Mouse (Mus musculus) embryonic facial prominence, embryonic 11.5 days (tissue): ENCODE data around the gene Dcxr. TPM values are rescaled to one million over a fixed set of nuclear protein-coding genes. Genes with fewer than 3 reads are reported as not detected.
A peak's percentile ranks its signal among the peaks of the same experiment; 100 is the strongest.

Source experiments
- ATAC-seq: fragments of 200-750 bp; cut with Nextera tagmentation; replicated peaks from 2 replicates; pipeline ENCODE4 v1.8.0; 2017; ENCODE audit warnings: low read depth; ENCODE audit not compliant: insufficient number of reproducible peaks, low FRiP score, low TSS enrichment
- DNase-seq: peaks from one replicate; pipeline ENCODE4 v3.0.0-alpha.2; 2015; ENCODE audit warnings: low spot score
- H3K27ac ChIP-seq: fragments of 300-500 bp; sonication (generic); replicated peaks from 2 replicates; pipeline ENCODE4 v1.5.1; 2014; ENCODE audit warnings: mild to moderate bottlenecking, low read depth, low read length, control low read depth
- H3K27me3 ChIP-seq: fragments of 300-500 bp; sonication (generic); 2 replicates; pipeline ENCODE4 v1.6.1; 2014; ENCODE audit warnings: mild to moderate bottlenecking, low read length, moderate library complexity, mixed read lengths; ENCODE audit not compliant: control insufficient read depth, insufficient read depth
- H3K36me3 ChIP-seq: fragments of 300-500 bp; sonication (generic); replicated peaks from 2 replicates; pipeline ENCODE4 v1.6.1; 2014; ENCODE audit warnings: low read depth, mild to moderate bottlenecking, low read length, moderate library complexity, mixed read lengths; ENCODE audit not compliant: control insufficient read depth, insufficient read depth
- H3K4me1 ChIP-seq: fragments of 300-500 bp; sonication (generic); 2 replicates; pipeline ENCODE4 v1.6.1; 2014; ENCODE audit warnings: low read length, mixed read lengths; ENCODE audit not compliant: control insufficient read depth, insufficient read depth
- H3K4me2 ChIP-seq: fragments of 300-500 bp; sonication (generic); 2 replicates; pipeline ENCODE4 v1.6.1; 2014; ENCODE audit warnings: low read depth, mild to moderate bottlenecking, control low read depth, low read length, moderate library complexity
- H3K4me3 ChIP-seq: fragments of 300-500 bp; sonication (generic); 2 replicates; pipeline ENCODE4 v1.5.1; 2014; ENCODE audit warnings: low read depth, low read length, control low read depth
- H3K9ac ChIP-seq: fragments of 300-500 bp; sonication (generic); replicated peaks from 2 replicates; pipeline ENCODE4 v1.6.1; 2014; ENCODE audit warnings: mild to moderate bottlenecking, control low read depth, low read length
- H3K9me3 ChIP-seq: fragments of 300-500 bp; sonication (generic); replicated peaks from 2 replicates; pipeline ENCODE4 v1.6.1; 2016; ENCODE audit warnings: mild to moderate bottlenecking, low read length, inconsistent platforms, mixed read lengths; ENCODE audit not compliant: control insufficient read depth
- WGBS: fragments of 180-500 bp; shearing (Covaris S2); extraction: QIAGEN DNeasy Blood & Tissue Kit; methylation state at CpG from one replicate; pipeline ENCODE4 v1.1.7; 2014; 5-methylcytosine and 5-hydroxymethylcytosine counted together
- polyA plus RNA-seq: library from polyadenylated mRNA; unstranded; fragments of >200 nt; fragmentation: Nextera tagmentation; extraction: Ambion mirVana; gene quantifications from 2 replicates; pipeline ENCODE4 v1.2.1, GENCODE M21; 2014

Dcxr gene
- polyA plus RNA-seq, 1 experiment from 2014 or later = 11.7 TPM

- DNase-seq (no peak), ATAC-seq (no peak)
- no peak overlapping the region for H3K4me3 ChIP-seq
- no peaks in the 10 kb centered on the region for H3K9me3 ChIP-seq
- H3K9ac ChIP-seq = no peak overlapping the region
- no peaks in the 10 kb centered on the region; the same call in 1 of the 2 replicates for H3K36me3 ChIP-seq
- no peak overlapping the region for H3K4me2 ChIP-seq
- H3K4me1 ChIP-seq = no peaks in the 10 kb centered on the region
- WGBS = 69% methylated on average over 12 of the region's 12 CpGs
- H3K27me3 ChIP-seq = peaks cover under 1% of the 10 kb centered on the region
- no peak overlapping the region for H3K27ac ChIP-seq
These were observed 483 bp upstream of the Dcxr start for GRCm38 (mm10) chr11:120727564-120727963.

DNA sequence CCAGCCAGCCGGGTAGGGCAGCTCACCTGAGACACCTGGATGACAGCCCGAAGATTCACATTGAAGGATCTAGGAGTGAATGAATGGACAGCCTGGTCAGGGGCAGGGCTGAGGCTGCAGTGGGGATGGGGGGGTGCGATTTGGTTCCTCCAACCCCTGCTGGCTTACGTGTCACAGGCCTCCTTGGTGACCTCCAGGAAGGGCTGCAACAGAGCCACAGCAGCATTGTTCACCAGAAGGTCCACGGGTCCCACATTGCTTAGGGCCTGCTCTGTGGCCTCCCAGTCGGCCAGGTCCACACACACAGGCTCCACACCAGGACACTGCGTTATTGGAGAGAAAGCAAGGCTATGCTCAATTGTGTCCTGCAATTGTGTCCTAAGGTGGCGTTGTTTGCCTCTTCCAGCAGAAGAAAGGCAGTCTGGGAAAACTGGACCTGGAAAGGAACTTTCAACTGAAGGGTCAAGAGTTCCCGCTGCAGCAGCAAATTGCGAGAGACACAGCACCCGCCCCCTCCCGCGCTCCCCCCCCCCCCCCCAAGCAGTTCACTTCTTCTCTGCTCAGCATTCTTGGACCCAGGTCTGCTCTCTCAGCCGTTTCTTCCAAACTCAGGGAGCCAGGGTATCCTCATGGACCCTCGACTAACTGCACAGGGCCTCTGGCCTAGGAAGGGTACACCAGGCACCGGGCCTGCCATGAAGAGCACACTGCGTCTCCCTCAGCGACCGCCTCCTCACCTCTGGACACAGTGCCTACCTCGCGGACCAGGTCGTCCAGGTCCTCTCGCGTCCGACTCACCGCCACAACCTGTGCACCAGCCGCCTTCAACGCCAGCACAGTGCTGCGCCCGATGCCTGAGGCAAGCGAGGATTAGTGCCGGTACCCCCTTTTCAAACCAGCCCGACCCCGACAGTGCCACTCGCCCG lies 575 bp downstream of the Dcxr start:
- 17% methylated on average over 36 of the region's 36 CpGs for WGBS
- H3K4me3 ChIP-seq = peak overlapping the region; percentile 45
- H3K9me3 ChIP-seq = no peaks in the 10 kb centered on the region
- H3K4me2 ChIP-seq = peak overlapping the region; percentile 87
- DNase-seq = no peak
- H3K9ac ChIP-seq = peak overlapping the region; percentile 49
- H3K27ac ChIP-seq = no peak overlapping the region
- peak; percentile 5 for ATAC-seq
- H3K36me3 ChIP-seq = no peaks in the 10 kb centered on the region; the same call in 1 of the 2 replicates
- peaks cover 7% of the 10 kb centered on the region for H3K27me3 ChIP-seq
- peaks cover 3% of the 10 kb centered on the region; the same call in 1 of the 2 replicates for H3K4me1 ChIP-seq

GRCm38 (mm10) chr11:120723509-120723908 lies 3.6 kb downstream of the Dcxr start:
- no peak overlapping the region for H3K4me3 ChIP-seq
- H3K4me1 ChIP-seq = peaks cover 3% of the 10 kb centered on the region
- peaks cover 7% of the 10 kb centered on the region for H3K27me3 ChIP-seq
- ATAC-seq (no peak), DNase-seq (no peak)
- no peak overlapping the region for H3K4me2 ChIP-seq
- H3K27ac ChIP-seq = no peak overlapping the region
- H3K9me3 ChIP-seq = no peaks in the 10 kb centered on the region
- H3K36me3 ChIP-seq = no peaks in the 10 kb centered on the region; the same call in 1 of the 2 replicates
- no peak overlapping the region for H3K9ac ChIP-seq
- 81% methylated on average over 7 of the region's 7 CpGs for WGBS

DNA sequence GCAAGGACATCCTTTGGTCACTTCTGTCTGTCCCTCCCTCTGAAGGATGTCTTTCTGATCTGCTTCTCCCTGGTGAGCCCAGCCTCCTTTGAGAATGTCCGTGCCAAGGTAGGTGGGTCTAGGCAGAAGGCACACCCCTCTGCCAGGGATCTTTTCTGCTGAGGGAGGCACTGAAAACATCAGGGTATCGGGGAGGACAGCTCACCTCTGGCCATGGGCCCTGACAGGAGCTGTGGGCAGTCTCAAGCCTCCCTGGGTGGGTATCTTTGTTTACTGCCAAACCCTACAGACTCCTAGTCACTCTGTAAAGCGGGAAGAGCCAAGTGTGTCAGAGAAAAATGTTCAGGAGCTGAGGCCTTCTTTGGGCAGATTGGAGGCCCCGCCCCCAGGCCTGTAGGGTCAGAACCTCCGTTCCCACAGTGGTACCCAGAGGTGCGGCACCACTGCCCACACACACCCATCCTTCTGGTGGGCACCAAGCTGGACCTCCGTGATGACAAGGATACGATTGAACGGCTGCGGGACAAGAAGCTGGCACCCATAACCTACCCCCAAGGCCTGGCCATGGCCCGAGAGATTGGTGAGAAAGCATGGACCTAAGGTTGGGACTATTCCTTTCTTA lies 4.2 kb downstream of the Dcxr start:
- H3K36me3 ChIP-seq = no peaks in the 10 kb centered on the region; the same call in 1 of the 2 replicates
- H3K9ac ChIP-seq = no peak overlapping the region
- 86% methylated on average over 11 of the region's 11 CpGs for WGBS
- no peaks in the 10 kb centered on the region for H3K9me3 ChIP-seq
- H3K27me3 ChIP-seq = peaks cover 7% of the 10 kb centered on the region; the same call in 1 of the 2 replicates
- DNase-seq (no peak), ATAC-seq (no peak)
- H3K4me2 ChIP-seq = no peak overlapping the region
- H3K4me3 ChIP-seq = no peak overlapping the region
- H3K4me1 ChIP-seq = peaks cover 3% of the 10 kb centered on the region
- no peak overlapping the region for H3K27ac ChIP-seq

GRCm38 (mm10) chr11:120722067-120722630 lies 4.9 kb downstream of the Dcxr start:
- H3K4me1 ChIP-seq = peaks cover 3% of the 10 kb centered on the region
- H3K4me3 ChIP-seq = peak overlapping the region; percentile 59
- H3K36me3 ChIP-seq = no peaks in the 10 kb centered on the region; the same call in none of the 2 replicates
- H3K27me3 ChIP-seq = peaks cover 7% of the 10 kb centered on the region; the same call in 1 of the 2 replicates
- H3K9ac ChIP-seq = peak overlapping the region; percentile 70
- no peaks in the 10 kb centered on the region for H3K9me3 ChIP-seq
- peak overlapping the region; percentile 84 for H3K4me2 ChIP-seq
- no peak overlapping the region for H3K27ac ChIP-seq
- ATAC-seq (no peak), DNase-seq (no peak)
- WGBS = 19% methylated on average over 21 of the region's 21 CpGs

DNA sequence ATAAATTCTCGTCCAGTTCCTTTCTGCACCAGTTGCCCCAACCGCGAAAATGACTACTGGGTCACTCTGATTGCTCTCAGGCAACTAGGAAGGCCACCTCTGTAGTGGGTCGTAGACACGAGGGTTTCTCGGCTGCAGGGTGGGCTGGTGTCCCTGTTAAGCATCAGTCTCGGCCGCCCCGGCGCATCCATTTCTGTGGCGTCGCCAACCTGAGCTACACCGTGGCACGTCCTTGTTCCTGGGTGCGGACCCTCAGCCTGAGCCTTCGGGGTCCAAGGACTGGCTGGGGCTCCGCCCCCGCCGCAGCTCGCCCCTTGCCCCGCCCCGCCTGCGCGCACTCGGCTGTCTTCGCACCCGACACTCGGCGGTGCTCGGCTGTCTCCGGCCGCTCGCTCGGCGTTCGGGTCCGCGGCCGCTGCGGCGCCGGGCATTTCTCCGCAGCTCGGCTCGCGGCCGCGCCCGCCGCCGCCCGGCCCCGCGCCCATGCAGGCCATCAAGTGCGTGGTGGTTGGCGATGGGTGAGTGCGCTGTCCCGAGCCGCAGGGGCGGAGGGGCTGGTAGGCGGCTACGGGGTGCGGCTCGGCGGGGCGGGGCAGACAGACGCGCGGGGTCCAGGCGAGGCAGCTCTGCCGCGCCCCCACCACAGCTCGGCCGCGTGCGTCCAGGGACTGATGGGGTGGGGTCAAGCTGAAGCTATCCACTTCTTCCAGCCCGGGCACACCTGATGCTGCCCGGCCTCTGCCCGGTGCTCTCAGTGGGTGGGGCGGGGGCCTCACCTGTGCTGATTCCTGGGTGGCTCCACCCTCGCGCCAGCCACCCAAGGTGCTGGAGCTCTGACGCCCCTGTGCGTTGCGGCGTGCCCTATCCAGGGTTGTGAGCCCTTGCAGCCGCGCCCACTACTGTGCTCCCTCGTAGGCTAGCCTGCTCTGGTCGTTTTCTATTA lies 5.7 kb downstream of the Dcxr start, which contains the start of gene Rac3:
TSS of gene Rac3 (plus strand) at position 347 of the 943 bp plus-strand sequence.
- H3K4me2 ChIP-seq = peak within 1 kb of the TSS; percentile 84
- peak; percentile 88 for DNase-seq
- H3K4me3 ChIP-seq = peak within 1 kb of the TSS; percentile 59
- H3K27me3 ChIP-seq = peaks cover 7% of the 10 kb centered on the region; the same call in 1 of the 2 replicates
- peak; percentile 83 for ATAC-seq
- no peaks in the 10 kb centered on the region for H3K9me3 ChIP-seq
- no peaks in the 10 kb centered on the region; the same call in none of the 2 replicates for H3K36me3 ChIP-seq
- peaks cover 3% of the 10 kb centered on the region for H3K4me1 ChIP-seq
- H3K27ac ChIP-seq = no peak within 1 kb of the TSS
- H3K9ac ChIP-seq = peak within 1 kb of the TSS; percentile 70
- under 1% methylated on average over 82 of the region's 90 CpGs for WGBS

- WGBS = 10% methylated on average over 17 of the region's 17 CpGs
- no peak for ATAC-seq
- H3K27ac ChIP-seq = no peak overlapping the region
These were observed 6.6 kb downstream of the Dcxr start for GRCm38 (mm10) chr11:120720450-120720849.

More at GRCm38 (mm10) chr11:120720450-120720849, 6.6 kb downstream of the Dcxr start:
- peak; percentile 94 for DNase-seq
- Histone ChIP-seq H3K4me3 (peak overlapping the region; percentile 59; the same call in 1 of the 2 replicates), H3K36me3 (no peaks in the 10 kb centered on the region; the same call in none of the 2 replicates), H3K4me2 (peak overlapping the region; percentile 84), H3K9ac (peak overlapping the region; percentile 70), H3K4me1 (peaks cover 3% of the 10 kb centered on the region), H3K27me3 (peaks cover 7% of the 10 kb centered on the region; the same call in 1 of the 2 replicates), H3K9me3 (no peaks in the 10 kb centered on the region)
